Mouse (Mus musculus) megakaryocyte, embryonic 14.5 days (primary cell): ENCODE measurements around the gene Cox5a. TPM values are rescaled to one million over a fixed set of nuclear protein-coding genes. Genes with fewer than 3 reads are reported as not detected.

Experiments
- H3K27me3 ChIP-seq: replicated peaks from 2 replicates; pipeline ENCODE3; 2012; ENCODE audit warnings: inconsistent platforms
- H3K36me3 ChIP-seq: replicated peaks from 2 replicates; pipeline ENCODE3; 2012; ENCODE audit warnings: low read length, inconsistent platforms, mixed read lengths
- H3K4me1 ChIP-seq: 2 replicates; pipeline ENCODE4 v1.6.1; 2012; ENCODE audit warnings: inconsistent platforms
- H3K4me3 ChIP-seq: replicated peaks from 2 replicates; pipeline ENCODE3; 2012; ENCODE audit warnings: moderate library complexity, mild to moderate bottlenecking, inconsistent platforms
- H3K9me3 ChIP-seq: 2 replicates; pipeline ENCODE4 v1.6.1; 2012; ENCODE audit warnings: inconsistent platforms
- FLI1 ChIP-seq: IDR thresholded peaks from 2 replicates; pipeline ENCODE4 v1.6.1; 2012; ENCODE audit warnings: low read length, inconsistent platforms, mixed read lengths
- GATA1 ChIP-seq: IDR thresholded peaks from 3 replicates; pipeline ENCODE4 v1.6.1; 2012; ENCODE audit warnings: mixed read lengths, low read length, inconsistent platforms, borderline replicate concordance
- polyA plus RNA-seq: library from polyadenylated mRNA; stranded (reverse); fragments of >175 nt; gene quantifications from 2 replicates; pipeline ENCODE4 v1.2.3, GENCODE M21; 2012; ENCODE audit warnings: low replicate concordance; ENCODE audit not compliant: insufficient read depth

The Cox5a gene
- 240 and 738 TPM in 2 replicates for polyA plus RNA-seq

DNA sequence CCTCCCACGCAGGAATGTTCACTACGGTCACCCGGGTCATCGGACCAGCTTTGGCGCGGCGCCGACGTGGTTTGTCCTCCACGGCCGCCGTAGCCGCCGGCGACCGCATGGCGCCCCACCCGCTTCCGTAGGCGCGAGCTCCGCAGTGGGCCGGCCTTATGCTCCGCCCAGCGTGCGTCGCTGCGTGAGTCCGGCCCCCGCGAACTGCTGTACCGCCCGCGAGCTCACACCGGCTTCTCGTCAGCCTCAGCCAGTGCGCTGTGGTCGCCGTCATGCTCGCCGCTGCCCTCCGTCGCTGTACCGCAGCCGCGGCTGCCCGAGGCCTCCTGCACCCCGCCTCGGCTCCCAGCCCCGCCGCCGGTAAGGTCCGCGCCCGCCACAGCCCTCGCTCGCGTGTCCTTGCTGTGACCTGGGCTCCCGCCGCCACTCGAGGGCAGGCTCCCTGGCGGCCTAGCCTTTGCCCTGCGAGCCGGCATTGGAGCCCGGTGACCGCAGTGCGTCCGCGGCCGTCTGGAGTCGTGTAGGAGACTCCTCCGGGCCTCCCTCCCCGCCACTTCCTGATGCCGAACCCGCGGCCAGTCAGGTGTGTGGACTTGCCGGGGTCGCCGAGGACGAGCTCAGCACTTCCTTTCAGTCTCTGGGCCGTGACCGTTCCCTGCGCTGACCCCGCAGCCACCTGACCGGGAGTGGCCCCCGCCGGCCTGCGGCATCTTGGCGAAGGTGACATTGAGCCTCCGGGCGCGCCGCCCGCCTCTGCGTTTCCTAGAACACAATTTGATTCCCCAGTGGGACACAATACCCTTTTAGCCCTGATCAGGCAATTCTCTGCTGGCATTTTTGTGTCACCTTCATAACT, at the start of gene Cox5a:
Cox5a (plus strand) TSS at position 219 of the 856 bp plus-strand sequence.
- Histone ChIP-seq H3K4me3 (peak within 1 kb of the TSS; percentile 99), H3K9me3 (no peaks in the 10 kb centered on the region), H3K27me3 (no peaks in the 10 kb centered on the region), H3K4me1 (peaks cover 48% of the 10 kb centered on the region), H3K36me3 (peaks cover 5% of the 10 kb centered on the region)
- TF ChIP-seq GATA1: no peak
- 0 out of 2 replicates have a peak, but pooled peaks have one; percentile 10 for TF ChIP-seq FLI1

DNA sequence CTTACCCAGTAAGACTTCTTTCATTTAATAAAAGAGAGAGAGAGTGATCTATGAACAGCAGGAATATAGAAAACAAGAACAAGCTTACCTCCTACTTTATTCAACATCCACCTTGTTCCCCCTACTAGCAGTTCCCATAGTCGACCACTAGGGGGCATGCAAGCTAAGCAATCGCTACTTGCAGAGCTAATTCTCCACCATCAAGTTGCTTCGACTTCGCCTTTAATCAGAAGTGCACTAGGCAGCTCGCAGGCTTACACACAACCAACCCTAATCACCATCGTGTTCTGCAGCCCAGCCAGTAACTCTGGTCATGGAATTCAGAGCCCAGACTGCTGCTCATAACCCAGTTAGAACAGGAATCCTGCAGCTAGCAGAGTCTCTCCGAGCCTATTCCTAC, 35.3 kb upstream of the Cox5a start:
- no peak overlapping the region for H3K4me3 ChIP-seq
- H3K4me1 ChIP-seq: peaks cover 5% of the 10 kb centered on the region
- peaks cover 12% of the 10 kb centered on the region for H3K9me3 ChIP-seq
- peaks cover 45% of the 10 kb centered on the region for H3K27me3 ChIP-seq
- H3K36me3 ChIP-seq: no peaks in the 10 kb centered on the region
- TF ChIP-seq GATA1 (no peak), FLI1 (no peak)

DNA sequence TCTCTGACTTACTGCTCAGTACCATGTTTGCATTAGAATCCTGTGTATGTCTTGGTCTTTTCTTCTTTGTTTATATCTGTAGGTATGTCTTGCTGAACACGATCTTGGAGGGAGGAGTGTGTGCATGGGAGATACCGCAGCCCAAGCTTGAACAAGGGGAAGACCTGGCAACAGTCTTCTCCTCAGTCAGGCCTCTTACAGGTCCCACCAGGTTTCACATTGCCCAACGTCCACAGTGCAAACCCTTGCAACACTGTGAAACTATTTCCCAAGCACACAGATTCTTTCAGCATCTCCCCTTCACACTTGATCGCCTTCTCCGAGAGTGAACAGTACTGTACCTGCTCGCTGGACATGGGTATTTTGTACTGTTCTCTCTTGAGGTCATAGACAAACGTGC, 33.3 kb upstream of the Cox5a start:
- Histone ChIP-seq H3K9me3 (peaks cover 24% of the 10 kb centered on the region), H3K27me3 (peaks cover 54% of the 10 kb centered on the region), H3K4me1 (peaks cover 5% of the 10 kb centered on the region), H3K4me3 (no peak overlapping the region), H3K36me3 (no peaks in the 10 kb centered on the region)
- TF ChIP-seq FLI1 (no peak), GATA1 (no peak)

DNA sequence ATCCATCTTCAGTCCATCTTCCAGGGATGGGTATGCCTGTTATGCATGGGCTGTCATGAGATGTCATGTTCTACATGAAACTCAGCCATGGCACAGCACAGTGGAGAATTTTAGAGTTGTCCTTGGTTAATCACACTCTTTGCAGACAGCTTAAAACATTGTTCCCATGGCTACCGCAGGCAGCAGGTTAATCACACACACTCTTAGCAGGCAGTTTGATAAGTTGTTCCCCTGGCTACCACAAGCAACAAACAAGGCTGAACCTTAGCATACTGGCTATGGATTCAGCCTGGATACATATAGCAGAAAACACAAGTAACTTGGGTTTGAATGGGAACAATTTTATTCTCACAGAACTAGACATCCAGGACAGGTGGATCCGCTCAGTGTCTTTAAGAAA, 27.5 kb upstream of the Cox5a start:
- H3K4me1 ChIP-seq: no peaks in the 10 kb centered on the region
- H3K9me3 ChIP-seq: peaks cover 33% of the 10 kb centered on the region
- H3K4me3 ChIP-seq: no peak overlapping the region
- TF ChIP-seq GATA1 (no peak), FLI1 (no peak)
- H3K36me3 ChIP-seq: no peaks in the 10 kb centered on the region
- H3K27me3 ChIP-seq: peaks cover 69% of the 10 kb centered on the region

DNA sequence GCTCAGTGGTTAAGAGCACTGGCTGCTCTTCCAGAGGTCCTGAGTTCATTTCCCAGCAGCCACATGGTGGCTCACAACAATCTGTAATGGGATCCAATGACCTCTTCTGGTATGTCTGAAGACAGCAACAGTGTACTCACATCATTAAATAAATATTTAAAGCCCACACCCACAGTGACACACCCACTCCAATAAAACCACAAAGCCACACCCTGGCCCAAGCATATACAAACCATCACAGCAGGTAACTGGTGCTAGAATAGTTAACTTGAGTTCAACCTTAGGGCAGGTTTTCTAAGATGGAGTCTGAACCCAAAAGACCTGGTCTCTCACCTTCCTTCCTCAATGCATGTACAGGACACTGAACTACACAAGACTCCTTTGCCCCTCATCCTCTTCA, 26.1 kb upstream of the Cox5a start:
- Histone ChIP-seq H3K27me3 (peaks cover 77% of the 10 kb centered on the region), H3K4me1 (no peaks in the 10 kb centered on the region), H3K9me3 (peaks cover 33% of the 10 kb centered on the region), H3K4me3 (no peak overlapping the region), H3K36me3 (no peaks in the 10 kb centered on the region)
- TF ChIP-seq FLI1: no peak
- no peak for TF ChIP-seq GATA1

DNA sequence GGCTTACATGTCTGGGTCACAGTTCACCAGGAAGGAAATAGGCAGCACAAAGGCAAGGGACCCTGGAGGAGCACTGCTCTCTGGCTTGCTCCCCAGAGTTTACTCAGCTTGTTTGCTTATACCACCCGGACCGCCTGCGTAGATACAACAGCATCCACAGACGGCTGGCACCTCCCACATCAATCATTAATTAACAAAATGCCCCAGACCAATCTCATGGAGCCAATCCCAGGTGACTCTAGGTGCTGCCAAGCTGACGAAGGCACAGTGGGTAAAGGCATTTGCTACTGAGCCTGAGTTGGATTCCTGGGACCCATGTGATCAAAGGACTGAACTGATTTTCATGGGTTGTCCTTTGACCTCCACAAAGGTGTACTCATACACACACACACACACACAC, 23.8 kb upstream of the Cox5a start:
- Histone ChIP-seq H3K4me3 (no peak overlapping the region), H3K27me3 (peaks cover 85% of the 10 kb centered on the region), H3K4me1 (peaks cover 9% of the 10 kb centered on the region), H3K9me3 (peaks cover 13% of the 10 kb centered on the region; the same call in 1 of the 2 replicates), H3K36me3 (no peaks in the 10 kb centered on the region)
- TF ChIP-seq FLI1: no peak
- no peak for TF ChIP-seq GATA1

DNA sequence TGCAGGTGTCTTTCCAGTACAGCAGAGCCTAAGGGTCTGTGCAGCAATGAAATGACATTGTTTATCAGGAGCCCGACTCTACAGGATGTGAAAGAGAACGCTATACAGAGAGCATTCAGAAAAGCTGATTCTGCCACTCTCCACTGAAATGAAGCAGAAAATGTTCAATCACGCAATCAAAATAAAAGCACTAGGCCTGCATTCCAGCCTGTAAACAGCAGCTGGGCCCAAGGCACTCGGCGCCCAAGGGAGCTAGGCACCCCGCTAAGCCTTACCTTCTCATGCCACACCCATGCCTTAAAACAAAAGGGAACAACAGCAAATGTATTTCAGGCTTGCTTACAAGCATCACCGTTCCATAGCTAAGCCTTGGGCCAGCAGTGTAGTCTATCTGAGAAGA, 22.5 kb upstream of the Cox5a start:
- Histone ChIP-seq H3K9me3 (peaks cover 10% of the 10 kb centered on the region; the same call in 1 of the 2 replicates), H3K4me1 (peaks cover 21% of the 10 kb centered on the region), H3K4me3 (no peak overlapping the region), H3K27me3 (peaks cover 94% of the 10 kb centered on the region), H3K36me3 (no peaks in the 10 kb centered on the region)
- no peak for TF ChIP-seq GATA1
- no peak for TF ChIP-seq FLI1

DNA sequence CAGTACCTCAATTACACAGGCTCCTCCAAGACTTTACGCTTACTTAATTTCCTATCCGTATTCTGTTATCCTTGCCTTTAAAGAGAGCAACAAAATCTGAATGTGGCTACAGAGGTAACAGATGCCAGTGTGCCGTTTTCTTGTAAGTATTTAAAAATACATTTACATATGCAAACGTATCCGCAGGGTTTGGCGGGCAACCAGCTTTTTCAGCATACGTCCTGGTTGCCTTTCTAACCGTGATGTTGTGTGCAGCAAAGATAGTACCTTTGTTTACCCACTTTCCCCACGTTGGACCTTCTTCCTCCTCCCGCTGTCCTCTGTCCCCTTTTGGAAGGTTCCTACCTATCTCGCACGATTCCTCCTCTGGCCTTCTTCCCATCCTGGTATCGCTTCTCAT, 19.6 kb upstream of the Cox5a start:
- peaks cover 50% of the 10 kb centered on the region for H3K4me1 ChIP-seq
- H3K27me3 ChIP-seq: peaks cover 100% of the 10 kb centered on the region
- peak overlapping the region; percentile 18 for H3K4me3 ChIP-seq
- TF ChIP-seq GATA1 (no peak), FLI1 (no peak)
- no peaks in the 10 kb centered on the region for H3K36me3 ChIP-seq
- no peaks in the 10 kb centered on the region for H3K9me3 ChIP-seq

DNA sequence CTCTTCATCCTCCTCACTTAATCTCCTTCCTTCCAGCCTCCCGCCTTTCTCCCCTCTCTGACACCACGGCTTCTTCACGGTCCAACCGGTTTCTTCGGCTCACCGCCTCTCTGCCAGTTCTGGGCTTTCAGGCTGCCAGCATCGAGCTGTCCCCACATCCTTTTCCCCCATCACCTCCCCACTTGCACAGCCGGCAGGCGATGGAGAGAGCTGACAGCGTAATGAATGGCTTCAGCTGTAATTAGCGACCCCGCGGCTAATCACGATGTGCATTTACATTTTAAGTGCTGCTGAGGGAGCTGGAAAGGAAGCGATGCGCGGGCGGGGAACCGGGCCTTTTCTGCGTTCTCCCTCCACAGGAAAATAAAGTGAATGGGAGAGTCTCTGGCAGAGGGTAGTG, 19.2 kb upstream of the Cox5a start:
- H3K4me3 ChIP-seq: peak overlapping the region; percentile 53
- TF ChIP-seq GATA1: no peak
- no peaks in the 10 kb centered on the region for H3K9me3 ChIP-seq
- H3K36me3 ChIP-seq: no peaks in the 10 kb centered on the region
- peaks cover 50% of the 10 kb centered on the region for H3K4me1 ChIP-seq
- peaks cover 99% of the 10 kb centered on the region for H3K27me3 ChIP-seq

DNA sequence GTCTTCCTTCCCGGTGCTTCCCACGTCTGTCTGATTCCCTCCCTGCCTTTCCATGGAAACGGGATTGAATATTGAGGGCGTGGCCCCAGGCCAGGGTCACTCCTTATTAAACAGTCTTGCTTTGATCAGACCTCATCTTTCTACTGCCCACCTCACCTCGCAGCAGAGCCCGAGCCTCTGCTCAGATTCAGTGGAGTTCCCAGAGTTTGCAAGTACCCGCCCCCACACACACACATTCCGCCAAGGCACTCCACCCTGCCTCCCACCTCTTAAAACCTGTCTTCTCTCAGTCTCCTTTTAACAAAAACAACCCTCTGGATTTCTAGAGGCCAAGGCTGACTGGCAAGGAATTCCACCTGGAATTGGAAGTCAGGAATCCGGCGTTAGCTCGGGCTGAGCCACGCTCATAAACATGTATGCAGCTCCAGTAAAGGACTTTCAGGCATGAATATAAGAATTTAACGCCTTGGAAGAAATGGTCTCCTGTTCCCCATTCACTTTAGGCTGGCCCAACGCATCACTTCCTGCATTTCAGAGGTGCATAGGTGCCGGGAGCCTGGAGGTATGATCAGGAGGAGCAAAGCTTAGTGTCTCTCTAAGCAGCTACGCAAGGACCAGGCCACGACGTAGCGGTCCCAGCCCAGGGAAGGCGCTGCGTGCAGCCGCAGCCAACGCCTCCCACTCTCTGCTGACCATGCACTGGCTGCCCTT, 18.0 kb upstream of the Cox5a start:
- H3K4me3 ChIP-seq: peak overlapping the region; percentile 88
- no peak for TF ChIP-seq FLI1
- TF ChIP-seq GATA1: no peak
- H3K36me3 ChIP-seq: no peaks in the 10 kb centered on the region
- H3K4me1 ChIP-seq: peaks cover 50% of the 10 kb centered on the region
- peaks cover 91% of the 10 kb centered on the region for H3K27me3 ChIP-seq
- H3K9me3 ChIP-seq: peaks cover 5% of the 10 kb centered on the region; the same call in 1 of the 2 replicates
